Mouse (Mus musculus) layer of hippocampus, adult 9-11 months (tissue): ENCODE measurements around the gene Zgrf1.

Source experiments
- DNase-seq: peaks from one replicate; pipeline ENCODE4 v3.0.0; 2022

Zgrf1 gene

DNA sequence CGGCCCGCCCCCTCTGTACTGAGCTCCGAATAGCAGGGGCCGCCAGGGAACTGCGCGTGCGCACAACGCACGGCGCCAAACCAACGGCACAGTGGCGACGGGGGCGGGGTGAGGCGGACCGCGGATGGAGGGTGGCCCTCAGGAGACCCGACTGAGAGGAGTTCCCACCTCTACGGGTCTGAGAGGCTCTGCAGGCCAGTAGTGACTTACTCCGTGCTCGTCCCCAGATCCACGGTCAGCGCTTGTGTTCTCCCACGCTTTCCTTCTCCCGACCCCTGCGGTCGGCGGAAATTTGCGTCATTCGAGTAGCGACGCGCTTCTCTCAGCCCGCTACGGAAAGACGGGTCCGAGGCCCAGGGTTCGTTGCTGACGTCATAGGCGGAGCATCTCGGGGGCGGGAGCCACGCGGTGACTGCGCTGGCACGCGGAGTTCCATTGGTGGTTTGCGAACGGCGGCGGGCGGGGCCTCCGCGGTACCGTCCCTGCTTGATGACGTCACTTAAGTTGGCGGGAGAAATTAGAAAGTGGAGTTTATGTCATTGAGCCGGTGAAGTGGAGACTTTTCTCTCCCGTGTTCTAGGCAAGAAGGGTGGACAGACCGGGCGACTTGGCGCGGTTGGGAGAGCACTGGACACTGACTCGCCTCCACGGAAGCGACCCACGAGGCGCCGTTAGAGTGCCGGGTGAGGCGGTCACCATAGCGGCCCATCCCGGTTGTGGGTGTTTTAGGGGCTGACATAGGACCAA lies at the start of gene Zgrf1, which contains the start of gene Larp7:
Gene Zgrf1, plus strand, starts transcription at position 517 of the 747 bp plus-strand sequence.
Gene Larp7, minus strand, starts transcription at position 377 of the 747 bp plus-strand sequence.
- DNase-seq: peak; percentile 99

DNA sequence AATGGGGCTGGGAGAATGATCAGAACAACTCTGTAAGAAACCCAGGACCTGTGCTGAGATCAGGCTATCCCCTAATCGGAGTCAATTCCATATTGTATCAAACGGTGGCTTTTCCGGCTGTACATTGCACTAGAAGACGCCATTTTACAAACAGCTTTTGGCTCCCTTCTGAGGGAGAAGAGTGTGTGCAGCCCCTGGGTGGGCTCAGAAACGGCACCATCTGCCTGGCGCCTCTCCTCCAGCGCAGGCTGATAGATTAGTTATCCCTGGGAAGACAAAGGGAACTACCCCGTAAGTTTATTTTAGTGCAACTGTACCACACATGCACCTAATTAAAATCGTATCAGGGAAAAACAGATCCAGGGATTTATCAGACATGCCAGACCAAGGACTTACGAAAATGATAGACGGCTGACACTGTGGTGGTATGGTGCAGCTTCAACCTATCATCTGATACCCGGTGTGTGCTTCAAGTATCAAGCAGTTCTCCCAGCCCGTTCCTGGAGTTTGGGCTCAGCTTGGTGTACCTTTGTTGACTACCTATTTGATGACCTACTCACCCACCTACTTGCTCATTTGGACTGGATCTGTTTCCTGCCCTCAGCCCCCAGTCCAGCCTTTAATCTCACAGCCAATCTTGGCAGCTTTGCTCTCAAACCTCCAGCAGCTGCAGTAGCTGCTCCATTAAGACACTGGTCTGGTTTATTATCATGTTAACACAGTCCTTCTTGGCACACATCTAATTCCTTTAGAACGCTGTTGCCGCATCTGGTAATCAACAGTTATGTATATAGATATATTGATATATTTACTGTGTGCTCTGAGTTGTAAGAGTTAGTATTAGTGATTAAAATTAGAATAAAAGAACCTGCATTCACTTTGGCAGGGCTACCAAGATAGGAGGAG lies 45.2 kb upstream of the Zgrf1 start:
- DNase-seq: no peak

GRCm38 (mm10) chr3:127511786-127512746 lies 41.2 kb upstream of the Zgrf1 start:
- no peak for DNase-seq

GRCm38 (mm10) chr3:127512794-127513335 lies 40.4 kb upstream of the Zgrf1 start:
- no peak for DNase-seq

GRCm38 (mm10) chr3:127513699-127514098 lies 39.6 kb upstream of the Zgrf1 start:
- DNase-seq: no peak

DNA sequence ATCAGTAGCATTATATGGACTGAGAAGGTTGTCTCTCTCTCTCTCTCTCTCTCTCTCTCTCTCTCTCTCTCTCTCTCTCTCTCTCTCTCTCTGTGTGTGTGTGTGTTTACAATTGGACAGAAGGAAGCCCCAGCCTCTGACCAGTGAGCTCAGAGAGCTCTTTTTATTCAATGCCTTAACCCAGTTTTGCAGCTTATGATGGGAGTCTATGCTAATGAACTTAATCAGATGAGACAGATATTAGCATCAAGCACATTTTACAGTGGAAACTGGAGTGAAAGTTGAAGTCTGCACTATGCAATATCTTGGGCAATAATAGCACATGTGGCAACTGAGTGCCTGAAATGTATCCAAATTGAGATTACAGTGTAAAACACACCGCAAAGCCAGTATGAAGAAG lies 38.0 kb upstream of the Zgrf1 start:
- DNase-seq: no peak

DNA sequence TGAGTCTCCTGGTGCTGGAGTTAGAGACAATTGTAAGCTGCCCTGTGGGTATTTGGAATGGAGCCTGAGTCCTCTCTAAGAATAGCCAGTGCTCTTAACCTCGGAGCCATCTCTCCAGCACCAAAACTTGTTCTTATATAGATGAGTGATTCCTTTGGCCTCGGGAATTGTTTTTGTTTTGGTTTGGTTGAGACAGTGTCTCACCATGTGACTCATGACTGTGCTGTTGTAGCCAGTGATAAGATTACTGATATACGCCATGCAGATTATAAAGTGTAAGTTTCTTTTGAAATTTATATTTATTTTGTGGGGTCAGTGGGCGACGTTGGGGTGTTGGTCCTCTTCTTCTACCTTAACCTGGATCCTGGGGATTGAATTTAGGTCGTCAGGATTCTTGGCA lies 33.0 kb upstream of the Zgrf1 start:
- DNase-seq: no peak

- DNase-seq: no peak
Measured at GRCm38 (mm10) chr3:127521156-127521555, 32.1 kb upstream of the Zgrf1 start.

- no peak for DNase-seq
Measured at GRCm38 (mm10) chr3:127525188-127525819, 28.0 kb upstream of the Zgrf1 start.

DNA sequence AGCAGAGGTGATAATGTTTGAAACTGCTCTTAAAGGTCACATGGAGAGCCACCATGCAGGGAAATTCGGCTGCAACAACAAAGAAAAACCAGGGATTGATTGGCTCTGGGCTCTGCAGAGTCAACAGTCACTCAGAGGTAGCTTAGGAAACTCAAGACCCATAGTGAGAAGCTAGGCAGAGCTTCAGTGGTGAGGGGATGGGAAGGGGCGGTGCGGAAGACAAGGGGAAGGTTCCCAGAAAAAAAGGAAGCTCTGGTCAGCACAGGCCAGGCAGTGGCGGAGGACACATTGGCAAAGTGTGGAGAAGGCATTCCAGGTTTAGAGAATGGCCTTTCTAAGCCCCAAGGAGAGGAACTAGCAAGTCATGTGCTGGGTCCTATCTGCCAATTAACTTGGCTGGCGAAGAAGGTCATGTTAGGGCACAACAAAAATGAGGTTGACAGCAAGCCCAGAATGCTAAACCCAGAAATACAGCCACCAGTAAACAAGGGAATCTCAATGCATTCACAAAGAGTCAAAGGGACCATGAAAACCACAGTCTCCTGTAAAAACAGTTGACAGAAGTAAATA lies 25.7 kb upstream of the Zgrf1 start:
- DNase-seq: peak; percentile 30

GRCm38 (mm10) chr3:127529210-127529609 lies 24.1 kb upstream of the Zgrf1 start:
- no peak for DNase-seq

DNA sequence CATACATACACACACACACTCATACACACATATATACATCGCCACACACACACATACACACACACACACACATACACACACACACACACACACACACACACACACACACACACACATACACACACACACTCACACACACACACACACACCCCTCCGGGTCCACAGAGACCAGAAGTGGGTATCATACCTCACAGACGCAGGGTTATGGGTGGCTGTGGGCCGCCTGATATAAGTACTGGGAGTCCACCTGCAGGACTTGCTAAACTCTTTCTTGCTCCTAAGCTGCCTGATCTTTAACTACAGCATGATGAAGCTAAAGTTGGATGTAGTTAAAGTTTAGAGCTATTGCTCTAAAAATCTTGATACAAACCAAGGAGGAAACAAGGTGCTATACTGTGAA lies 23.5 kb upstream of the Zgrf1 start:
- DNase-seq: no peak

- no peak for DNase-seq
Measured at GRCm38 (mm10) chr3:127530293-127530692, 23.0 kb upstream of the Zgrf1 start.

GRCm38 (mm10) chr3:127539193-127539592 lies 14.1 kb upstream of the Zgrf1 start:
- DNase-seq: no peak

DNA sequence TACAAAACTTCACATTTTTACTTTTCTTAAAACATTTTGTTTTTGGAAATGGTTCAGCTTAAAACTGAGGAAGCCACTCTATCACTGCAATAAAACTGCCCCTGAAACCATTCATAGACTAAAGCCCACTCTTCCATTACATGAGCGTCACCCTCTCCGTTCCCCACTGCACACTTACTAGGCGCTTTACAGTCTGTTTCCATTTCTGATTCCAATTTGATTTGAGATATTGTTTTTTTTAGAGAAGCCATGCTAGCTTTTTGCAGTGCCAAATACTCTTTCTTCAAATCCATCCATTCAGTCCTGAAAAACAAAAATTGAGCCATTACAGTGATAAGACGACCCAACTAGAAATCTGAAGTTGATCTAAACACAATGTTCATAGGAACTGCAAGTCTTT lies 9.3 kb upstream of the Zgrf1 start:
- DNase-seq: no peak

DNA sequence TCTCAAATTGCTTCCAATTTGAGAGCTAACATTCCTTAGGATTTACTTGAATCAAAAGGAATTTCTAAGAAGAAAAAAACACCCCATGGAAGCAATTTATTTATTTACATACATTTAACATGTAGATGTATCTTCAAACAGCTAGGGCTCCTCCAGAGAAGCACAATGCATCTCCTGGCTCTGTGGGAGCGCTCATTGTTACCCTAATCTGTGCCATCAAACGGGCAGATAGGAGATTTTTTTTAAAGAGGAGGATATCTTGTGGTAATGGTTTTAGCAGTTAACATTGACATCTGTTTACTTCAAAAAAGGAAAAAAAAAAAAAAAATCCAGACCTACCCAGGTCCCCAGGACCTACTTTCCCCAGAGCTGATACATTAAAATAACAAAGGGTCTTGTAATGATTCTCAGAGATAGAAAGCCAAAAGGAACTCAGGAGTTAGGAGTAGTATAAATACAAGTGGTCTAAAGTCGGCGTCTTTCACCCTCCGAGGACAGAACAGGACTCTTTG lies 8.6 kb upstream of the Zgrf1 start:
- no peak for DNase-seq

- no peak for DNase-seq
Measured at GRCm38 (mm10) chr3:127547882-127548281, 5.4 kb upstream of the Zgrf1 start.

GRCm38 (mm10) chr3:127552434-127552972 lies 786 bp upstream of the Zgrf1 start:
- DNase-seq: no peak

GRCm38 (mm10) chr3:127553720-127554043 lies 393 bp downstream of the Zgrf1 start:
- no peak for DNase-seq

DNA sequence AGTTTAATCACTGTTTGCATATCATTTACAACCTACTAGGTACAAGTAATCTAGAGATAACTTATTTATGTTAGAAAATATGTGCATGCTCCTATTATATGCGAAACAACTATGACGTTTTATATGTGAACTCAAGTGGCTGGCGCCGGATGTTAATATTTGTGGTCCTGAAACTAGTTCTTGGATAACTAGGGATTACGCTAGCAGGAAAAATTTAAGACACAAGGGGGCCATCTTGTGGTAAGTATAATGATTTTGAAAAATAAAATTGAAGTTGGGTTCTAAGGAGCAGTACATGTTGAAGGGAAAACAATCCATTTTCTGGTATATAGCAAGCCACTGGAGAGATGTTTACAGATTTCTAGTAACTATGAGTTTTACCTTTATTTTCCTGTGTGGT lies 1.4 kb downstream of the Zgrf1 start:
- DNase-seq: no peak

GRCm38 (mm10) chr3:127558201-127558600 lies 4.9 kb downstream of the Zgrf1 start:
- no peak for DNase-seq
